Mouse (Mus musculus) adrenal gland, adult 8-10 months (tissue): ENCODE results near the gene 2200002D01Rik. TPM values are rescaled to one million over a fixed set of nuclear protein-coding genes. Genes with fewer than 3 reads are reported as not detected.
A peak's percentile ranks its signal among the peaks of the same experiment; 100 is the strongest.

Experiments
- DNase-seq: peaks from one replicate; pipeline ENCODE4 v3.0.0; 2022
- total RNA-seq, 4 experiments: library from RNA; stranded (reverse); gene quantifications; 2 replicates each; pipeline ENCODE4 v1.2.4; 2022

Gene 2200002D01Rik
- 1 to 10 TPM; 3.0 to 6.9 (median 3.7) TPM for total RNA-seq

DNA sequence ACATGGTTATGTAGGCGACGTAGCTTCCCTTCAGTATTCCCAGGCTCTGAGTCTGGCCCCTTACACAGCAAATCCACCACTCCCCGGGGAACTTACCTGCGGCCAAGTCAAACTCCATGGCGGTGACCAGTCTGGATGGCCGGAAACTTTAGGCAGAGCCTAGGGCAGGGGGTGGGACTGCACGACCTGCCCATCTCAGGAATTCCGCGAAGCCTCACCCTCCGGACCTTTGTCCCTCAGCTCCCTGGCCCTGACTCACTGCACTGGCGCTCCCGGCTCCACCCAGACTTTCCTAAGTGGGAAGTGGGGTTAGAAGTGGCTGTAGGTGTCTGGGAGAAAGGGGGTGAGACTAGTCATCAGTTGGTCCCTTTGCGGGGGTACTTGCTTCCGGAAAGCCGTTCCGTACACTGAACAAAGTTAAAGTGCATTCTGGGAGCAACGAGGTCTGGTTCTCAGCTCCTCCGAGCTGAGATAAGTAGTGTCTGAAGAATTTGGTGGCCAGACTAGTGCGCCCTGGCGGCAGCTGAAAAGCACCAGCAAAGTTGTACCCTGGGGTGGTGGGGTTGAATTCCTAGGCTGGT, at the start of gene 2200002D01Rik:
Gene 2200002D01Rik, minus strand, starts transcription at position 206 of the 581 bp plus-strand sequence.
- DNase-seq: no peak

DNA sequence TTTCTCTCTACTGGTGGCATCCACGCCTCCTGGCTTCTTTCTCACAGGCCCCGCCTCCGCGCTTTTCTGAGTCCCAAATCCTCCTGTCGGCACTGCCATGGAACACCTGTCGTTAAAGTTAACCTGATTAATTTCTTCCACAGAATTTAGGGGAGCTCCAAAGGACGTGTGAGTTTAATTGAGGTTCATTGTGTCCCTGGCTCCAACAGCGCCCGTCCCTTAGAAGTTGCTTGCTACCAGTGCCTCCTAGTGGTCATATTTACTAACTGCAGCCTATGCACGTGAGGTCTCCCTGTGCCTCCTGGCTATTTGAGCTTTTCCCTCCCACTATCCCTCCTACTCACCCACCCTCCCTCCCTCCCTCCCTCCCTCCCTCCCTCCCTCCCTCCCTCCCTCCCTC, 48.7 kb upstream of the 2200002D01Rik start:
- DNase-seq: peak; percentile 50

DNA sequence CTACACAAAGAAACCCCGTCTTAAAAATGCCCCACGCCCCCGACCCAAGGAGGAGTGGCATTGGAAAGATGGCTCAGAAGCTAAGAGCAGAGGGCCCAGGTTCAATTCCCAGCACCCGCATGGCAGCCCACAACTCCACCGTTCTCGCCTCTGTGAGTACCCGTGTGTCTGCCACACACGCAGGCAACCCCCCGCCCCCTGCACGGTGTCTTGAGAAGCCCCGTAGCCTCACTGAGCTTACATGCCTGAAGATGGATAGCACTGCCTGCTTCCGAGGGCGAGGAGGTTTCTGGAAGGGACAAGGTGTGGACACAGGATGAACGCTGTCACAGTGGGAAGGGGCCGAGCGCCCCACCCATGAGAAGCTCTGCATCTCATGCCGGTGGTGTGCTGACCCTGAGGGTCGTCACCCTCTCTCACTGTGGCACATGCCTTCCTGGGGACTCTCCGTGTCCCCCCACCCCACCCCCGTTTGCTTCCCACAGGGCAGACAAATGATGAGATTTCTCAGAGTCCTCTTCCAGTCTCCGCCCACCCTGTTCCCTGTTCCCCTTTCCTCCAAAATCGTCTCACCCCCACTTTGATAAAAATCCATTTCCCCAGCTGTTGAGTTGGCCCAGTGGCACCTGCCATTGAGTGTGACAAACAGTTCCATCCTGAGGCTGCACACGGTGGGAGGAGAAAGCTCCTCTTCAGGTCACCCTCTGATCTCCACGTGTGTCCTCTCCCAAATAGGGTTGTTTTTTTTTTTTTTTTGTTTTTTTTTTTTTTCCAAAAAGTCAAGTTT, 47.8 kb upstream of the 2200002D01Rik start:
- no peak for DNase-seq

DNA sequence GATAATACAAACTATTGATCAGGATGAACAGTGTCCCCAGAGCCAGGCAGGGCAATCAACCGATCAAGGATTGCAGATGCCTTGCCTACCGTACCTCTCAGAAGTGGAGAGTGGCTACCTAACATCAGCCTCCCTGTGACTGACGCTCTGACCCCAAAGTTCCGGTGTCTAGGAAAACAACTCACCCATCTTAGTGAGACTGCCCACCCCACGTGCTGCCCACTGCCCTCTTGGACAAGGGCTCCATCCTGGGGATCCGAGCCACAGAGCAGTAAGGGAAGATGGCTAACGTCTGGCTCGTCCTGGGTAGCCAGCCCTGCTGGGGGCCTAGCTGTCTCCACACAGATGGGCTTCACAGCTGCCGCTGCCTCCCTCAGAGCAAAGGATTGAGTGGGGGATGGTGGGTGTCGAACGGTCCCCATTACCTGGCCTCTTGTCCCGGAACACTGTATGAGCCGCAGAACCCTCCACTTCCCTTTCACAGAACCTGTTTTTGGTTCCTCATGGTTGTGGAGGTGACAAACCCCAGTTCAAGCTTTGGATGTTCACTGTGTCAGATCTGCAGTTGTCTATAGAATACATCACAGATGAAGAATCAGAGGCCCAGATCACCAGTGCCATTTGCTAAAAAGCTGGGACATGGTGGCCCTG, 46.0 kb upstream of the 2200002D01Rik start:
- no peak for DNase-seq

DNA sequence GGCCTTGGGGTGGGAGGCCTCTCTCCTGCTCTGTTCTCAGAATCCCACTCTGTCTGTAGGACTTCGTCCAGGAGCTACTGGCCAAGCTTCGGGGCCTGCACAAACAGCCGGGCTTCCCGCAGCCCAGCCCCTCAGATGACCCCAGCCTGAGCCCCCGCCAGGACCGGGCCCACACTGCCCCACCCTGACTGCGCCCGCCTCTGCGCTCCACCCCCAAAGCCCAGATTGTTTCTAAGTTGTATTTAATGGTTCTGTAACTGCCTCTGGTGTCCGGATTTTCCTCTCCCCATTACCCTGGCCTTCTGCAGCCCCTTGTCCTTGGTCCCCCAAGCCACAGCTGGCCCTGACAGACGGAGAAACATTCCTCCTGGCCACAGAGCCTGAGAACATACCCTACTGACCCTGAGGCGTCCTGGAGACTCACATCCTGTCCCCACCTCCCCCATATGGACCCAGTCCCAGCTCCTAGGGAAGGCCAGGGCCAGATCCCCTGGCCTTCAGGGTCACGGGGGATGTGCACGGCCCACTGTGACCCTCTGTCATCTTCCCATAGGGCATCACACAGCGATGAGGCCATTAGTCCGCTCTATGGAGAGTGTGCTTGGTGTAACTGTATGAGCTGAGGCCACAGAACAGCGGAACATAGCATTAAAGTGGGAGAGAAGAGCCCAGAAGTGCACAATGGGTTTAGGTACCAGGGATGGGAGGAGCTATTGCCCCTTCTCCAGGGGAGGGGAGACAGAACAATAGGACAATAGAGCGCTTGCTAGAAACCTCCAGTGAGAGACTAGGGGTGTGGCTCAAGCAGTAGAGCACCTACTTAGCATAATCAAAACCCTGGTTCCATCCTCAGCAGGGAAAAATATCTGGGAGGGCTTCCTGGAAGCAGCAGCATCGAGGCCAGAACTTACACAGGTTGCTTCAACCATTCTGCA, 45.1 kb upstream of the 2200002D01Rik start:
- DNase-seq: no peak

DNA sequence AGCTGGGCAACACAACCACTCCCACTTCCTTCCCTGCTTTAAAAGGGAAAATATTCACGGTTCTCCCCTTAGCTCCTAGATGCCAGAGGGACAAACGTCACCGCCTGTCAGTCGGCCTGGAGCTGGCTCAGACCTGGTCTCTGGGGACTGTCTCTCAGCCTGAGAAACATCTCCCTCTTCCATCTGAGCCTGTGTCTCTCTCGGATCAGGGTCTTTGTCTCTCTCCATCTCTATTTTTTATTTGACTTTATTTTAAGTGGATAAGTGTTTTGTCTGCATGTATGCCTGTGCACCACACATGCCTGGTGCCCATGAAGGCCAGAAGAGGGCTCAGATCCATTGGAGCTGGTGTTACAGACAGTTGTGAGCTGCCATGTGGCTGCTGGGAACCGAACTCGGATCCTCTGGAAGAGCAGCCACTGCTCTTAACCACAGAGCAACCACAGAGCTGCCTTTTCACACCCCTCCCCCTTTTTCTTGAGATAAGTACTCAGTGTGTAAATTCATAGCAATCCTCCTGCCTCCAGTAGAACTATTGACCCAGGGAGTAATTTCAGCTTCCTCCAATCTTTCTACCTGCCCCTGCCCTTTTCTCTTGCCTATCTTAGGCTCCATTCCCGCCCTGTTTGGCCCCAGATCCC, 44.3 kb upstream of the 2200002D01Rik start:
- no peak for DNase-seq

DNA sequence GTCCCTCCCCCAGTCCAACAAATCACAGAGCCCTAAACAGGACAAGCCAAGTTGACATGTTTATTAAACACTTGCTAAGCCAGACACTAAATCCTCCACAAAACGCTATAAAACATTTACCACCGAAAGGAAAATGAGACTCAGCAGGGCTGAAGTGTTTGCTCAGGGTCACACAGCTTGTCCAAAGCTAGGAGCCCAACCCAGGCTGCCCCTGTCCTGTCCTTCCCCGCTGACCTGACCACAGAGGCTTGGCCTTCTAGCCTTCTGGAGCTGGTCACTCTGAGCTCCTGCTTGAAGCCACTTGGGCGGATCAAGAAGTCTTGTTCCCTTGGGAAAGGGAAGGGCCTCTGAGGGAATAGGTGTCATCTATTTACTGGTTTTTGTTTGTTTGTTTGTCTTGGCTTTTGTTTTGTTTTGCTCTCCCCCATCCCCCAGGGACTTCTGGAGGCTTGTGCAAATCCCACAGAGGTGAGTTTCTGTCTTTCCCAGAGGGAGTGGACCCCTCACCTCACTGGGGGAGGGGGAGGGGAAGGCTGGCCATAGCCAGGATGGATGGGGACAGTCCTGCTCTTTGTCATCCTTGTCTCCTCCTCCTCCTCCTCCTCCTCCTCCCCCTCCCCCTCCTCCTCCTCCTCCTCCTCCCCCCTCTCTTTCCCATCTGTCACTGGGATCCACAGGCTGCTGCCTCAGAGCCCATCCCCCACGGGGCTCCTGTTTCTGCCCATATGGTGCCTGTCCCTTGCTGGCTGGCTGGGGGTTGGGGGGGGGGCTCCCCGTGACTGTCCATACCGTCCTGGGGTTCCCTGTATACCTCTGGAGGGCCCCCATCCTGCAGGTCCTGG, 43.6 kb upstream of the 2200002D01Rik start:
- no peak for DNase-seq

DNA sequence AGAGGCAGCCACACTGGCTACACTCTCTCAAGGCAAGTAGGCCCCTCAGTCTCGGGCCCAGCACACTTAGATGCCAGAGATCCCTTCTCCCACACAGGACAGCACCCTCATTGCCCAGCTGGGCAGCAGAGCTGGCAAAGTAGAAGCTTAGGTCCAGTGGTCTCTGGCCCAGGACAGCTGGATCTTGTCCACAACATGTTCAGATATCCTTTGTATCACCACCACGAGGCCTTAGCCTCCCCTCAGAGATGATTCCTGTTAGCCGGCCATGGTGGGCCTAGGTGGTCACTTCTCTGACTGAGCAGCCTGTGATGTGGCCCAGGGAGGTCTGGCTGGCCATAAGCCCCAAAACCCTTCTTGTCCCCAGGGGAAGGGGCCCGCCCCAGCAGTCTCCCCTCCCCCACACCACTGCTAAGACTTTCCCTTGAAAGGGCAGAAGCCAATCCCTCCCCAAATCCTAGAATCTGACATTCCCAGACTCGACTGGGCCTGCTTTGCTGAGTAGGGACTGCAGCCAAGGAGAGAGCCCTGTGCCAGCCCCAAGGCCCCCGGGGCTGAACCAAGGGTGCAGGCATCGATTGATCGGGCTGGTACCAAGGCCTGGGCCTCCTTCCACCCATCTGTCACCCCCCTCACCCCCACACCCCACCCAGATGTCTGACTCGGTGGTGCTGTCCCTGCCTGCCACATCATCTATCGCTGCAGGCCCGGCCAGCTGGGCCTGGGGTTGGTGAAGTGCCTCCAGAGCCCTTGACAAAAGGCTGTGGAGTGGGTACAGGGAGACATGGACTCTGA, 42.6 kb upstream of the 2200002D01Rik start:
- no peak for DNase-seq

DNA sequence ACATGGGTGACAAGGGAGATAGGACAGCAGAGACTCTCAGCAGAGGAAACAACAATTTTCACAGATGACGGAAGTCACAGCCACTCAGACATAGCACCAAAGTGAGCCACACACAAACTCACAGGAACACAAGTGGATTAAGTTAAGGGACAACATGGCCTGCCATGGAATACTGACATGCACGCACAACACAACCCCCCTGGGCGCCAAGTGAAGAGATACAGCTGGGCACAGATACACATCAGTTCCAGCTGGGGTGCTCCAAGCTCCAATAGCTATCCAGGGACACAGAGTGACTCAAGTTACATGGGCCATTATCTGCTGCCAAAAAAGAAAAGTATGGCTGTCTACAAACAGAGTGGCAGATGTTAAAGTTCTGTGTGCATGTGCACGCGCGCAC, 41.6 kb upstream of the 2200002D01Rik start:
- no peak for DNase-seq

DNA sequence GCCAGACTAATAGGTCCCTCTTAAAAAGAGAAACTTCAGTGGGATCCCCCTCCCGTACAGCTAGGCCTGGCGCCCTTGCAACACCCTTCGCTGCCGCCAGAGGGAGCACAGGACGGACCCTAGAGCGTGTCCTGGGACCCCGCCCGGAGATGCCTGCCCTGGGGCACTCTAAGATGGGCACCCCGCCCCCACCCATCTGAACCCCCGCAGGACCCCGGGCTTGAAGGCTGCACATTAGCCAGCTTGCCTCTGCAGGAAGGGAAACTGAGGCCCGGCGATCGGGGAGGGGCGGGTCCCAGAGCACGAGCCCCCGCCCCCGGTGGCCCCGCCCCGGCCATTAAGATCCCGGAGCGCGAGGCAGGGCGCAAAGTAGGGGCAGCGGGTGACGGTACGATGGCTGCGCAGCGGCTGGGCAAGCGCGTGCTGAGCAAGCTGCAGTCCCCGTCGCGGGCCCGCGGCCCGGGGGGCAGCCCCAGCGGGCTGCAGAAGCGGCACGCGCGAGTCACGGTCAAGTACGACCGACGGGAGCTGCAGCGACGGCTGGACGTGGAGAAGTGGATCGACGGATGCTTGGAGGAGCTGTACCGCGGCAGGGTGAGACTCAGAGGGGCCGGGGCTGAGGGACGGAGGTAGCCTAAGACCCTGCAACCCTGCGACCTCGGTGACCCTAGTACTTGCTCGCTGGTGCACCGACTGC, 40.8 kb upstream of the 2200002D01Rik start, which contains the start of gene Ppp1r14a:
Gene Ppp1r14a, plus strand, starts transcription at position 367 of the 697 bp plus-strand sequence.
- no peak for DNase-seq

DNA sequence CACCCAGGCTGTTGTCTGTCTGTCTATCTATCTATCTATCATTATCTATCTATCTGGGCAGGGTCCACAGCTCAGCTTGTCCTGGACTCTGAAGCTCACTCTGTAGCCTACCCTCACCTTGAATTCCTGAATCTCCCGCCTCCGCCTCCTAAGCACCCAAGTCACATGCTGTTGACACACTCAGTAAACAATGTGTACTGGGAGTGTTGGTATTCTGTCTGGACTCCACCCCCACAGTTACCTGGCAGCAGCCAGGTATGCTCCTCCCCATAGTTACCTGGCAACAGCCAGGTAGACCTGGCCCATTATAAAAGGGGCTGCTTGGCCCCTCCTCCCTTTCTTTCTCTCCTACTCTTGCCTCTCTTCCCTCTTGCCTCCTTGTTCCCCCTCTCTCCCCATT, 39.8 kb upstream of the 2200002D01Rik start:
- DNase-seq: no peak

DNA sequence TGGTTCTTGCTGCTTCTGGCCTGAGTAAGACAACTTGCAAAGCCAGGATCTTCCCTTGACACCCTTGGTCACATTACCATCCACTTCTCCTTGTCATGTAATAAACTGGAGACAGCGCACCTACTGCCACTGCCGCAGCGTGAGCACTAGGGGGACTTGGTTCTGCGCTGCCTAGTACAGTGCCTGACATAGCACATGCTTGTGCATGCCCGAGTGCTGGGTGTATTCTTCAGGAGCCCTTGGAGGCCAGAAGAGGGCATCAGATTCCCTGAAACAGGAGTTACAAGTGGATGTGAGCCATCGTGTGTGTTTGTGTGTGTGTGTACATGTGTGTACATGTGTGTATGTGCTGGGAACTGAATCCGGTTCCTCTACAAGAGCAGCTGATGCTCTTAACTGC, 39.2 kb upstream of the 2200002D01Rik start:
- no peak for DNase-seq

DNA sequence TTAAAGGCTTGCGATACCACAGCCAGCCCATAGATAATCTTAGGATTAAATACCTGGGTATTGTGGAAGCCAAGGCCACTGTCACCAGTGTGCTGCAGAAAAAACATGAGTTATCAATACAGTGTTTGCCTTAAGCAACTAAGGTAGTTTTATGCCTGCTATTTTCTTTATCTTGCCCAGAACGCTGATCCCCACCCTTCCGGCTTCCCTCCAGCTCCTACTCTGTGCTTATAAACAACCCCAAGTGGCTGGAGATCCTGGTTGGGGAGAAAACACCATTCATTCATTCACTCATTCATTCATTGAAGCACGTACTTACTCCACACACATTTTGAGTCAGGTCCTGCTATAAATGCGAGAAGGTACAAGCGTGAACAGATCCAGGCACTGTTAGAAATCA, 36.3 kb upstream of the 2200002D01Rik start:
- DNase-seq: no peak

DNA sequence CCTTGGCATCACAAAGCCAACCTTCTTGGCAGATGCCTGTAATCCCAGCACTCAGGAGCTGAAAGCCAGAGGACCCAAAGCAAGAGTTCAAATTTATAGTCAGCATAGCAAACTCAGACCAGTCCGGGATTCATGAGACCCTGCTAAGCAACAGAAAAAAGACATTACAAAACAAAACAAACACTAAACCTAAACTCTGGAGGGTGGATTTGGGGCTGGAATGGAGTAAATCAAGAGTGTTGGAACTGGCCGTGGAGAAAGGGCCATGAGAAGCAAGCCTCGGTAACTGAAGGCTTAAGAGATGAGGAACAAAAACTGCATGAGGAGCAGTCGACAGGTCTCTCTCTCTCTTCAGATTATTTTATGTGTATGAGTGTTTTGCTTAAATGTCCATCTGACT, 35.6 kb upstream of the 2200002D01Rik start:
- DNase-seq: no peak

DNA sequence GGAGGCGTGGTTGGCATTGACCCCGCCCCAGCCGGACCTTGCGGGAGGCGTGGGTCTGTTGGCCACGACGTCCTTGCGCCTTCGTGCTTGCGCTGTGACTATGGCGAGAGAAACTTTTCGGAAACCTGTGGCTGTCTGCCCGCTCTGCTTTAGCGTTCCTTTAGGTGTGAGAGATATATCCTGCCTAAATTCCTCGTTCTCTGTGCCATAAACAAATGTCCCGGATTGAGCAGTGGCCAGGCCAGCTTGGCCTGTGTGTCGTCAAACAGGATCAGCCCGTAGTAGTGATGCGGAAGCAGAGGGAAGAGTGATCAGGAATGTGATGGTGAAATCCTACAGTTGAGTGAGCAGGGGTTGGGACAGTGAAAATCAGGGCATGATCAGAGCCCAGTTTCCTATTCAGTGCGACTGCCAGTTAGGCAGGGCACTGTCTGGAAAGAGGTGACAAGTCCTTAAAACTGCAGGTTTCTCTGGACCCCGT, 33.8 kb upstream of the 2200002D01Rik start:
- no peak for DNase-seq

DNA sequence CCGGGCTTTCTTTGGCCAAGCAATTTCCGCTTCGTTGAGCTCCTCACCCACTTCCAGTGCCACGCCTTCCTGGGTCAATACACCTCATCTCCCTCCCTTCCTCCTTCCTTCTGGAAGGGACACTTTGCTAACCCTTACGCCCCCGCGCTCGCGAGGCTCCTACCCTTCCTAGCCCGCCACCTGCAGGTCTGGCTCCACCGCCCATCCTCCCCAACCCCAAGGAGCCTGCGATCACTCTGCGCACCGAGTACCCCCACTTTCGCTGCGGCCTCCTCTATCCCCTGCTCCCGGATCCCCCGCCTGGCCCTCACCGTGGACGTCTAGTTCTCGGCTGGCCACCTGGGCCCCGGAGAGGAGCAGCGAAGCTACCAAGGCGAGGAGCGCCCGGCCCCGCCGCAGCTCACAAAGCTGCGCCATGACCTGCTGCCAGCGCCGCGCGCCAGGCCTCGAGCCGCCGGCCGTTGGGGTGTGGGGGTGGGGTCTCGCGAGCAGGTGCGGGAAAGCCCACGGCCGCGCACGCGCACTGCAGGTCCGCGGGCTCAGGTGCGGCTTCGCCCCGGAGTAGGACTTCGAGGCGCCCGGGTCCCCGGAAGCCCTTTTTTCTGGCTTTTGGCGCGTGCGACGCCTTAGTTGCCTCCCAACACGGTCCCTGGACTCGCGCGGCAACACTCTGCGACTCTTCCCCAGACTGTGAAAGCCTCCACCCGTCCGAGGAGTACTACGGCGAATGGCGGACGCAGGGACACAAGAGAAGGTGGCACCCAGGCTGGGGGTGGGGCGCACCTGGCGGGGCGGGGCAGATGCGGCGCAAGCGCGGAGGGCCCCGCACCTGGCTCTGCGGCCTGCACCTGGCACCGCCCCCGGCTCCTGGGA, 33.2 kb upstream of the 2200002D01Rik start, which contains the start of gene Spint2:
Gene Spint2, minus strand, starts transcription at position 712 of the 873 bp plus-strand sequence.
- peak; percentile 59 for DNase-seq

DNA sequence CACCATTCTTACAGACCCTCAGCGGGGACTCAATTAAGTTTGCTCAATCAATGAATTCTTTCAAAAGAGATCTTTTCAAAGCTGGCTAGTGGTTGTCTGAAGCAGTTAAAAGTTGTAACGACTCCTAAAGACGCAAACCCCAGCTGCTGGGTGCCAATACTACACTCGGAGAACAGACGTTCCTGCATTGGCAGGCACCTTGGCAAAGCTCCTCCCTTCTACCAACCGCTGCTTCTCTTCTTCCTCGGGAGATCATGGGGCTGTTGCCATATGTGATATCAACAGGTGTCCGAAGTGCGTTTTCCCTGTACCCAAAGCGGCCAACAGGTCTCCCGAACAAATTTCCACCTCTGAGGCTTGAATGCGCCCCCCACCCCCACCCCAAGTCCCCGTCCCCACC, 32.5 kb upstream of the 2200002D01Rik start:
- no peak for DNase-seq

DNA sequence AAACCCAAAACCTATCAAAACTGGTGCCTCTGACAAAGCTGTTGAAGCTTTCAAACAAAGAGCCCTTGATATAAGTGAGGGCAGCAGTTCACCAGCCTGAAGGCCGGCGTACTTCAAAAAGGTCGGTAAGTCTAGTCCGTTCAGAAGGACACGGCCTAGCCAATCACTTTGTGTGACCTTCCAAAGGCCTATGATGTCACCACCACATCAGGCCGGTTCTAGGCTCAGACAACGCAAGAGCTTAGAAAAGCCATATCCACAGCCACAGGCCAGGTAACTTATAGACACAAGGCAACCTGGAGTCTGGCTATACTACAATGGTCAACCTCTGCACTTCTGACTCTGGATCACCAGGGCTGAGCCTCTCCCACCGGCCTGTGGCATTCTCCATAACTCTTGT, 31.7 kb upstream of the 2200002D01Rik start:
- DNase-seq: peak; percentile 55
